Mouse (Mus musculus): ENCODE data around the gene Cldn24. TPM values are rescaled to one million over a fixed set of nuclear protein-coding genes. Genes with fewer than 3 reads are reported as not detected.

Gene Cldn24
- 0.40 TPM in 1 of 2 replicates, not detected in the other for polyA plus RNA-seq (2016; fragmentation: Nextera tagmentation; extraction: Ambion mirVana)

- Histone ChIP-seq H3K9me3 (replicated peaks) (no peaks in the 10 kb centered on the region), H3K4me3 (no peak within 1 kb of the TSS), H3K27ac (no peak within 1 kb of the TSS), H3K9ac (no peak within 1 kb of the TSS), H3K27me3 (no peaks in the 10 kb centered on the region), H3K4me1 (peaks cover 2% of the 10 kb centered on the region; the same call in 1 of the 2 replicates), H3K4me2 (replicated peaks) (no peak within 1 kb of the TSS), H3K36me3 (no peaks in the 10 kb centered on the region)
- no peak for ATAC-seq (ENCODE audit: low FRiP score)
- 84% methylated on average over 6 of the region's 6 CpGs for WGBS
Observed at GRCm38 (mm10) chr8:47821843-47822242, at the start of gene Cldn24. Cldn24 (plus strand) TSS chr8:47822143.

- Histone ChIP-seq H3K4me2 (replicated peaks) (no peak overlapping the region), H3K36me3 (no peaks in the 10 kb centered on the region), H3K4me3 (no peak overlapping the region), H3K4me1 (peaks cover 4% of the 10 kb centered on the region; the same call in 1 of the 2 replicates), H3K9me3 (replicated peaks) (no peaks in the 10 kb centered on the region), H3K27me3 (no peaks in the 10 kb centered on the region), H3K27ac (no peak overlapping the region), H3K9ac (no peak overlapping the region)
- WGBS = 82% methylated on average over 5 of the region's 5 CpGs
- no peak for ATAC-seq (ENCODE audit: low FRiP score)
Observed at GRCm38 (mm10) chr8:47772986-47773385, 49.0 kb upstream of the Cldn24 start.

GRCm38 (mm10) chr8:47777415-47777814, 44.5 kb upstream of the Cldn24 start:
- Histone ChIP-seq H3K9me3 (replicated peaks) (no peaks in the 10 kb centered on the region), H3K4me2 (replicated peaks) (no peak overlapping the region), H3K27ac (no peak overlapping the region), H3K4me3 (no peak overlapping the region), H3K4me1 (no peaks in the 10 kb centered on the region), H3K27me3 (no peaks in the 10 kb centered on the region), H3K36me3 (no peaks in the 10 kb centered on the region), H3K9ac (no peak overlapping the region)
- 95% methylated on average over 7 of the region's 7 CpGs for WGBS
- ATAC-seq (ENCODE audit: low FRiP score) = no peak

GRCm38 (mm10) chr8:47779589-47779988, 42.4 kb upstream of the Cldn24 start:
- H3K9me3 ChIP-seq (replicated peaks) = no peaks in the 10 kb centered on the region
- no peak overlapping the region for H3K4me3 ChIP-seq
- 83% methylated on average over 6 of the region's 6 CpGs for WGBS
- H3K36me3 ChIP-seq = no peaks in the 10 kb centered on the region
- H3K27ac ChIP-seq = no peak overlapping the region
- H3K9ac ChIP-seq = no peak overlapping the region
- H3K4me2 ChIP-seq (replicated peaks) = no peak overlapping the region
- no peaks in the 10 kb centered on the region for H3K4me1 ChIP-seq
- no peak for ATAC-seq (ENCODE audit: low FRiP score)
- H3K27me3 ChIP-seq = no peaks in the 10 kb centered on the region

GRCm38 (mm10) chr8:47781881-47782280, 40.1 kb upstream of the Cldn24 start:
- no peak overlapping the region for H3K4me3 ChIP-seq
- no peak overlapping the region for H3K27ac ChIP-seq
- H3K9me3 ChIP-seq (replicated peaks) = no peaks in the 10 kb centered on the region
- H3K36me3 ChIP-seq = no peaks in the 10 kb centered on the region
- WGBS = 93% methylated on average over 4 of the region's 4 CpGs
- no peaks in the 10 kb centered on the region for H3K4me1 ChIP-seq
- no peaks in the 10 kb centered on the region for H3K27me3 ChIP-seq
- no peak overlapping the region for H3K9ac ChIP-seq
- no peak for ATAC-seq (ENCODE audit: low FRiP score)
- no peak overlapping the region for H3K4me2 ChIP-seq (replicated peaks)

GRCm38 (mm10) chr8:47783544-47783943, 38.4 kb upstream of the Cldn24 start:
- Histone ChIP-seq H3K4me2 (replicated peaks) (no peak overlapping the region), H3K9me3 (replicated peaks) (no peaks in the 10 kb centered on the region), H3K27ac (no peak overlapping the region), H3K9ac (no peak overlapping the region), H3K4me3 (no peak overlapping the region), H3K27me3 (no peaks in the 10 kb centered on the region), H3K36me3 (no peaks in the 10 kb centered on the region), H3K4me1 (no peaks in the 10 kb centered on the region)
- WGBS = 91% methylated on average over 2 of the region's 2 CpGs
- ATAC-seq (ENCODE audit: low FRiP score) = no peak

- no peaks in the 10 kb centered on the region for H3K27me3 ChIP-seq
- H3K9me3 ChIP-seq (replicated peaks) = no peaks in the 10 kb centered on the region
- no peak overlapping the region for H3K9ac ChIP-seq
- 95% methylated on average over 6 of the region's 6 CpGs for WGBS
- H3K27ac ChIP-seq = no peak overlapping the region
- no peak overlapping the region for H3K4me3 ChIP-seq
- ATAC-seq (ENCODE audit: low FRiP score) = no peak
- H3K4me1 ChIP-seq = no peaks in the 10 kb centered on the region
- no peak overlapping the region for H3K4me2 ChIP-seq (replicated peaks)
- H3K36me3 ChIP-seq = no peaks in the 10 kb centered on the region
Observed at GRCm38 (mm10) chr8:47783944-47784343, 38.0 kb upstream of the Cldn24 start.

- Histone ChIP-seq H3K4me2 (replicated peaks) (no peak overlapping the region), H3K4me3 (no peak overlapping the region), H3K27ac (no peak overlapping the region), H3K27me3 (no peaks in the 10 kb centered on the region), H3K4me1 (no peaks in the 10 kb centered on the region), H3K9ac (no peak overlapping the region), H3K9me3 (replicated peaks) (no peaks in the 10 kb centered on the region), H3K36me3 (no peaks in the 10 kb centered on the region)
- ATAC-seq (ENCODE audit: low FRiP score) = no peak
- WGBS = 91% methylated on average over 7 of the region's 7 CpGs
Observed at GRCm38 (mm10) chr8:47784436-47784835, 37.5 kb upstream of the Cldn24 start.

- no peaks in the 10 kb centered on the region for H3K9me3 ChIP-seq (replicated peaks)
- H3K27me3 ChIP-seq = no peaks in the 10 kb centered on the region
- H3K36me3 ChIP-seq = no peaks in the 10 kb centered on the region
- no peaks in the 10 kb centered on the region for H3K4me1 ChIP-seq
- no peak overlapping the region for H3K4me3 ChIP-seq
- WGBS = 94% methylated on average over 15 of the region's 15 CpGs
- no peak for ATAC-seq (ENCODE audit: low FRiP score)
- no peak overlapping the region for H3K27ac ChIP-seq
- no peak overlapping the region for H3K4me2 ChIP-seq (replicated peaks)
- H3K9ac ChIP-seq = no peak overlapping the region
Observed at GRCm38 (mm10) chr8:47786323-47786722, 35.6 kb upstream of the Cldn24 start.

- WGBS = 58% methylated on average over 10 of the region's 10 CpGs
- no peaks in the 10 kb centered on the region for H3K9me3 ChIP-seq (replicated peaks)
- no peak overlapping the region for H3K9ac ChIP-seq
- H3K27me3 ChIP-seq = no peaks in the 10 kb centered on the region
- H3K4me2 ChIP-seq (replicated peaks) = no peak overlapping the region
- H3K27ac ChIP-seq = 0 out of 2 replicates have a peak overlapping the region, but pooled peaks have one; percentile 2
- no peak overlapping the region for H3K4me3 ChIP-seq
- no peaks in the 10 kb centered on the region for H3K4me1 ChIP-seq
- no peak for ATAC-seq (ENCODE audit: low FRiP score)
- H3K36me3 ChIP-seq = no peaks in the 10 kb centered on the region
Observed at GRCm38 (mm10) chr8:47787705-47788104, 34.2 kb upstream of the Cldn24 start.

- H3K27ac ChIP-seq = no peak overlapping the region
- H3K36me3 ChIP-seq = no peaks in the 10 kb centered on the region
- no peak overlapping the region for H3K4me3 ChIP-seq
- no peak overlapping the region for H3K4me2 ChIP-seq (replicated peaks)
- H3K9ac ChIP-seq = no peak overlapping the region
- H3K9me3 ChIP-seq (replicated peaks) = peaks cover 5% of the 10 kb centered on the region; the same call in 1 of the 2 replicates
- ATAC-seq (ENCODE audit: low FRiP score) = no peak
- no peaks in the 10 kb centered on the region for H3K4me1 ChIP-seq
- H3K27me3 ChIP-seq = no peaks in the 10 kb centered on the region
- 71% methylated on average over 9 of the region's 9 CpGs for WGBS
Observed at GRCm38 (mm10) chr8:47791986-47792385, 30.0 kb upstream of the Cldn24 start.

- Histone ChIP-seq H3K9ac (no peak overlapping the region), H3K36me3 (no peaks in the 10 kb centered on the region), H3K9me3 (replicated peaks) (0 out of 2 replicates have a peak, but pooled peaks cover 1% of the 10 kb centered on the region), H3K27ac (no peak overlapping the region), H3K4me1 (no peaks in the 10 kb centered on the region), H3K4me3 (no peak overlapping the region), H3K4me2 (replicated peaks) (no peak overlapping the region), H3K27me3 (no peaks in the 10 kb centered on the region)
- ATAC-seq (ENCODE audit: low FRiP score) = no peak
- WGBS = 82% methylated on average over 6 of the region's 6 CpGs
Observed at GRCm38 (mm10) chr8:47799438-47799837, 22.5 kb upstream of the Cldn24 start.

- H3K4me1 ChIP-seq = peaks cover 3% of the 10 kb centered on the region; the same call in 1 of the 2 replicates
- H3K27me3 ChIP-seq = no peaks in the 10 kb centered on the region
- ATAC-seq (ENCODE audit: low FRiP score) = no peak
- H3K4me3 ChIP-seq = no peak overlapping the region
- H3K4me2 ChIP-seq (replicated peaks) = no peak overlapping the region
- no peak overlapping the region for H3K27ac ChIP-seq
- no peaks in the 10 kb centered on the region for H3K36me3 ChIP-seq
- 89% methylated on average over 2 of the region's 2 CpGs for WGBS
- H3K9me3 ChIP-seq (replicated peaks) = no peaks in the 10 kb centered on the region
- no peak overlapping the region for H3K9ac ChIP-seq
Observed at GRCm38 (mm10) chr8:47802349-47802748, 19.6 kb upstream of the Cldn24 start.
